Mouse (Mus musculus): ENCODE results near the gene Mtx3.

Gene Mtx3

GRCm38 (mm10) chr13:92882986-92883720 lies 38.6 kb downstream of the Mtx3 start:
- no peak for DNase-seq (ENCODE audit: low read depth, low spot score)

- DNase-seq (ENCODE audit: low read depth, low spot score), result no peak
These were observed 39.6 kb downstream of the Mtx3 start for GRCm38 (mm10) chr13:92884206-92884605.

GRCm38 (mm10) chr13:92884930-92885329 lies 40.4 kb downstream of the Mtx3 start:
- DNase-seq (ENCODE audit: low read depth, low spot score), result no peak

GRCm38 (mm10) chr13:92899087-92899486 lies 54.5 kb downstream of the Mtx3 start:
- DNase-seq (ENCODE audit: low read depth, low spot score), result no peak

GRCm38 (mm10) chr13:92903291-92903690 lies 58.7 kb downstream of the Mtx3 start:
- no peak for DNase-seq (ENCODE audit: low read depth, low spot score)

- no peak for DNase-seq (ENCODE audit: low read depth, low spot score)
These were observed 61.4 kb downstream of the Mtx3 start for GRCm38 (mm10) chr13:92905944-92906343.

- DNase-seq (ENCODE audit: low read depth, low spot score), result no peak
These were observed 62.8 kb downstream of the Mtx3 start for GRCm38 (mm10) chr13:92907366-92907765.
